Mouse (Mus musculus) heart, postnatal 14 days (tissue): ENCODE data around the gene Il4i1. TPM values are rescaled to one million over a fixed set of nuclear protein-coding genes. Genes with fewer than 3 reads are reported as not detected.

Experiments
- DNase-seq, 2 experiments: peaks; one replicate each; pipeline ENCODE4 v3.0.0; 2021 to 2022
- intact Hi-C: fragments of 180-260 bp; cut with DNase I; formaldehyde crosslinking; loops from one replicate; pipeline ENCODE4 v1.15.1; 2025
- long read RNA-seq, 2 experiments: library from polyadenylated mRNA; stranded (forward); transcript quantifications; one replicate each; pipeline ENCODE4 v2.0.0; 2021
- total RNA-seq, 2 experiments: library from RNA; stranded (reverse); gene quantifications; 2 replicates each; pipeline ENCODE4 v1.2.3; 2021

Il4i1 gene
- total RNA-seq = 1 to 10 TPM in 1 of 2 experiments, under 1 TPM in 1; 0.72 to 1.1 TPM
- long read RNA-seq, experiment 1, partial matches to known transcripts = 1 of 10 reads
- long read RNA-seq, experiment 1, other reads (novel, unspliced or antisense) = 9 of 10 reads
- long read RNA-seq, experiment 2, partial matches to known transcripts = 2 of 3 reads
- long read RNA-seq, experiment 2, other reads (novel, unspliced or antisense) = 0 of 3 reads

GRCm38 (mm10) chr7:44815721-44816469 is at the start of gene Il4i1, which contains the start of gene Nup62:
Gene Il4i1, plus strand, starts transcription at chr7:44816387.
Gene Nup62, plus strand, starts transcription at chr7:44816088.
- intact Hi-C loops = loop anchor here (2.0 kb wide), 1 partner anchor 33 kb away; the partner anchor contains the start of genes Akt1s1 and Tbc1d17
- peak; percentile 99 for DNase-seq

- intact Hi-C loops = no loop called here
- DNase-seq = no peak
These were observed 48.1 kb upstream of the Il4i1 start for GRCm38 (mm10) chr7:44768129-44768528.

DNA sequence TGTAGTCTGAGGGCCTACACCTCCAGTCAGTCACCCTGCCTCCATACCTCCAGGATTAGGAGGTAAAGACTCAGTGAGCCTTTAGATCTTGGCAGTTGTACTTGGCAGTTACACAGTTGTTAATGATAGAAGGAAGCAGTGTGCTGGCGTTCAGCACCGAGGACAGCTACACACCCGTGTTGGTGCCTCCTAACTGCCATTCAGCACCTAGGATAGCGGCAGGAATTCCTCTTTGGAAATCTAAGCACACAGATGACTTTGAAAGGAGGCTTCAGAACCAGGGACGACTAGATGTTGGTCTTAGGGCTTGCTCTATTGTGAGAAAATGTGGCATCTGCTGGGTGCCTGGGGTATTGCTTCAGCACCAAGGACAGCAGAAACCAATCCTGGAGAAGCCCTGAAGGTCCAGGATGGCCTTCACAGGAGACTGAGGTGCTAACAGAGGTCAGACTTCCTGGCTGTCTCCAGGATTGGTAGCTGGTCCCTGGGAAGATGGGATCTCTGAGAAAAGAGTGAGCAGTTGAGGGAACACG is 46.1 kb upstream of the Il4i1 start:
- DNase-seq = peak; percentile 81 to 86
- intact Hi-C loops = no loop called here

GRCm38 (mm10) chr7:44772591-44773204 is 43.5 kb upstream of the Il4i1 start:
- no peak for DNase-seq
- intact Hi-C loops = no loop called here

GRCm38 (mm10) chr7:44776849-44777498 is 39.2 kb upstream of the Il4i1 start:
- DNase-seq = no peak
- intact Hi-C loops = no loop called here

DNA sequence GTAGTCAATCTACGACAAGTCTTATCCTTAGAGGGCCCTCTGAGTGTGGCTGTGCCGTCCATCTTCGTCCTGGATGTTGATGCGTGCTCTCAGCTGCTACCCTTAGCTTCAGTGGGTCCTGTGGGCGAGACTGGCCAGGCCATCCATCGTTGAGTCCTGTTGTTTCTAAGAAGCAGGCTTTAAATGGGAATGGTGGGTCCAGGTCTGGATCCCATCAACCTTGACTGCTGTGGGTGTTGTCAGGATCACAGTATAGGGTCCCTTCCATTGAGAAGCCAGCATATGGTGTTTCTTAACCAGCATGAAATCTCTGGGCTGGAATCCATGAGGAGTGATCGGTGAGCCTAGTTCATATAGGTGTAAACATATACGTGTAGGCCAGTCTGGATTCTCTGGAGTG is 36.1 kb upstream of the Il4i1 start:
- intact Hi-C loops = no loop called here
- no peak for DNase-seq

DNA sequence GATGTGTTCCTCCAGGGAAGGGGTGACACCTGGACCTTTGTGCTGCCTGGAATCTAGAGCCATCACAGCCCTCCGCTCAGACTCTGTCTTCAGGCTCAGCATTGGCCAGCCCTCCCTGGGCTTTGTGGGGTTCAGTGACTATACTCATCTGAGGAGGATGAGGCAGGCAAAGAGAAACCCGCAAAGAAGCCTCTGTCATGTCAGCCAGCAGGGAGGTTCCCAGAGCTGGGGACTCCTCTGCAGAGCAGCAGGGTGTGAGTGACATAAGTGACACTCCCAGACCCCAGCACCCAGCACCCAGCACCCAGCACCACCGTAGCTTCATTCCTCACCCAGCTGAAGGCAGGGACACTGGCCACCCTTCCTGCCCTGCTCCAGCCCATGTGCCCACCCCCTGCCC is 26.7 kb upstream of the Il4i1 start:
- intact Hi-C loops = no loop called here

GRCm38 (mm10) chr7:44790066-44790465 is 26.1 kb upstream of the Il4i1 start:
- intact Hi-C loops = no loop called here
- DNase-seq = no peak

More for the DNA sequence above, 26.7 kb upstream of the Il4i1 start:
- DNase-seq = no peak

- intact Hi-C loops = no loop called here
- no peak for DNase-seq
These were observed 23.4 kb upstream of the Il4i1 start for GRCm38 (mm10) chr7:44792781-44793180.

DNA sequence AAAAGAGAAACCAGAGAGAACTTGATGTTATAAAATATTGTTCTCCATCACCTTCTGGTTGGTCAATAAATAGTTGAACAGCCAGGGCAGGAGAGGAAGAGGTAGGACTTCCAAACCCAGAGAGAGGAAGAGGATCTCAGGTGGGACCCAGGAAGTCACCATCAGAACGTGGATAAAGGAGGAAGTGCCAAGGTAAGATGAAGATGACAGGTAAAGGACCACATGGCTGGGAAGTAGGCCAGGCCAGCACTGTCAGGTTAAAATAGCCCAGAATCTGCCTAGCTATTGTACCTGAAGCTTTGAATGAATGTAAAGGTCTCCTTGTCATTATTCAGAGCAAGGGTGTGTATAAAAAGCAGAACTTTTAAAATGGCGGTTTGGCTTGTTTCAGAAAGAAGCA is 7.3 kb upstream of the Il4i1 start:
- intact Hi-C loops = no loop called here
- no peak for DNase-seq

DNA sequence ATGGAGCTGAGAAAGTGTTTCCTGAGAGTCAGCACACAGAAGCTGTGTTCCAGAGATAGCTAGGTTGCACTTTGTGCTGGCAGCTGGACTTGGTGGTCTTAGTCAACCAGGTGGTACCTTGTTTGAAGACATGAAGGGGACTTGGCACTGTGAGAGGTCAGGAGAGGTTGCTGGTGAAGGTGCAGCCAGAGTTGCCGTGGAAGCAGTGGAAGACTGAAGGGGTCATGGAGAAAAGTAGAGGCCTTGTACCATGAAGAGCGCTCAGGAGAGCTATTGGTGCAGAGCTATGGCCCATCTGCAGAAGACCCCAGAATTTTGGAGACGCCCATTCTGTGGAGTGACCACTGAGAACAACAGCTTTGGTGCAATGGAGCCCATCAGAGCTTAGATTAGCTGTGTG is 6.7 kb upstream of the Il4i1 start:
- intact Hi-C loops = no loop called here
- peak in 1 of 2 experiments; percentile 0 for DNase-seq

DNA sequence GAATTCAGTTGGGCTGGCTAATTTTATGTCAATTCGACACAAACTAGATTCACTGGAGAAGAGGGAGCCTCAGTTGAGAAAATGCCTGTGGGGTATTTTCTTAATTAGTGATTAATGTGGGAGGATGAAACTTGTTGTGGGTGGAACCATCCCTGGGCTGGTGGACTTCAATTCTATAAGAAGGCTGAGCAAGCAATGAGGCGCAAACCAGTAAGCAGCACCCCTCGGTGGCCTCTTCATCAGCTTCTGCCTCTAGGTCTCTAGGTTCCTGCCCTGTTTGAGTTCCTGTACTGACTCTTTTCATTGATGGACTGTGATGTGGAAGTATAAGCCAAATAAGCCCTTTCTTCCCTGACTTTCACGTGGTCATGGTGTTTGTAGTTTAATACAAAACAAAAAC is 5.8 kb upstream of the Il4i1 start:
- peak in 1 of 2 experiments; percentile 0 for DNase-seq
- intact Hi-C loops = no loop called here

DNA sequence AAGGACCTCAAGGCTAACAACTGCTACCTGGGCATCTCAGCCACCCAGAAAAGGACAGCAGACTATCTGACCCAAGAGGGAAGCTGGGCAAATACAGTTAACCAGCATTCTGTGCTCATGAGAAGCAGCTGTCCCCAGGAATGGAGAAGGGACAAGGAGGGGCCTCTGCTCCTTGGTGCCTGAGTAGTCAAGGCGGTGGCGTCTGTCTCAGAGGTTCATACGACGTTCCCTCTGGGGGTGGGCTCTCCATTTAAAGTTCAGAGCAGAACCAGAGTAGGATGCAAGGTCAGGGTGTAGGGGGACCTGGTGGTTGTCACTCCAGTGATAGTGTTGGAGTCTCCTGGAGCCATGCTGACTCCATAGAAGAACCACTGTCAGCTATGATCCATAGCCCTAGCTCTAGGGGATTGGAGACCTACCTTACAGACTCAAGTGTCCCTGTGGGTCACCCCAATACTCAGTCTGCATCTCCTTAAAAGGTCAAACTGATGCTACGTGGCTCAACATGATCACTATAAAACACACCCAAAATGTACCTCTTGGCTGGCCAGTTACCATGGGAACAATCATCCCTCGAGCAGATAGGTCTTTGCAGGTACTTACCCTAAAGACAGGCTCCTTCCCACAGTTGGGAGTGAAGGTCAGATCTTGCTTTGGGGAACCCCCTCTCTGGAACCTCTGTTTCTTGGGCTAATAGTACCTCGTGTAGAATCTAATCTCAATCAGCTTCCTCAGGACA is 5.2 kb upstream of the Il4i1 start:
- peak in 1 of 2 experiments; percentile 0 for DNase-seq
- intact Hi-C loops = no loop called here

DNA sequence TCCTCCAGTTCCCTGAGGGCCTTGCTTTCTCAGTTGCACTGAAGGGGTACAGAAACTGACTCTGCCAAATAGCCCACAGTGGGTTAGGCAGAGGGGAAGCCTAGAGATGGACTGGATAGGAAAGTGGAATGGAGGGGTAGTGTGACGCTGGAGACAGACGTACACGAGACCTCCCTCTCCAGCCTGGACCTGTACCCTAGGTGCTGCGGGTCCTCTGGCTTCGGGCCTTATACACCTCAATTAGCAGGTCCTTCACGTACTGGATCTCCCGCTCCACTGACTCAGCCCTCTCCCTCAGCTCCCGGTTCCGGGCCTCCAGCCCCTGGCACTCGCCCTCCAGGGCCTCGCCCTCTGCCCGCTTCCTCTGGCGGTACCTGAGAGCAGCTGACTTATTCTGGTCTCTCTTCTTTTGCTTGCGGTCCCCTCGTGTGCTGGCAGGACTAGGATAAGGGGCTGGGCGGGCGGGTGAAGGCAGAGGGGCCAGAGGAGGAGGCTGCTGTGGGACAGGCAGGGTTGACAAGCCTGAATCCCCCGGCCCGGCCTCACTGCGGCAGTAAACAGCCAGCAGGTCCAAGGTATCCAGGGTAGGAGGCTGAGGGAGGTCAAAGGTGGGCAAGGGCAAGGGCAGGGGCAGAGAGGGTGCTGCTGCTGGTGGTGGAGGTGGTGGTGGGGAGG is 3.4 kb upstream of the Il4i1 start:
- peak in 1 of 2 experiments; percentile 3 for DNase-seq
- intact Hi-C loops = no loop called here

- intact Hi-C loops = no loop called here
- peak in 1 of 2 experiments; percentile 1 for DNase-seq
These were observed 2.2 kb upstream of the Il4i1 start for GRCm38 (mm10) chr7:44813985-44814384.

DNA sequence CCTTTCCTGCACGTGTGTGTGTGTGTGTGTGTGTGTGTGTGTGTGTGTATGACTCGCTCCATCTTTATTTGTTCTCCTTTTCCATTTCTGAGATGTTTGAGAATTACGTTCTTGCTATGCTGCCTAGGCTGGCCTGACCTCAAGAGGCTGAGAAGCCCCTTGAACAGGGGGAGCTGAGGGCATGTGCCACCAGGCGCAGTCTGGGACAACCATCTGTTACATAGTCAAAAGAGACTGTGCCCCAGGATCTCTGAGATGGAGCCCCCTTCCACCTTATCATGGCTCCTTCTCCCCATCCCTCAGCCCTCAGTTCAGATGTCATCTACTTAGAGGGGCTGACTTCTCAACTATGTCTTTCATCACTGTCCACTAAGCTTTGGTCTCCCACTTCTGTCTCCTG is 1.8 kb upstream of the Il4i1 start:
- intact Hi-C loops = no loop called here
- peak in 1 of 2 experiments; percentile 1 for DNase-seq

GRCm38 (mm10) chr7:44814952-44815553 is 1.1 kb upstream of the Il4i1 start:
- intact Hi-C loops = no loop called here

DNA sequence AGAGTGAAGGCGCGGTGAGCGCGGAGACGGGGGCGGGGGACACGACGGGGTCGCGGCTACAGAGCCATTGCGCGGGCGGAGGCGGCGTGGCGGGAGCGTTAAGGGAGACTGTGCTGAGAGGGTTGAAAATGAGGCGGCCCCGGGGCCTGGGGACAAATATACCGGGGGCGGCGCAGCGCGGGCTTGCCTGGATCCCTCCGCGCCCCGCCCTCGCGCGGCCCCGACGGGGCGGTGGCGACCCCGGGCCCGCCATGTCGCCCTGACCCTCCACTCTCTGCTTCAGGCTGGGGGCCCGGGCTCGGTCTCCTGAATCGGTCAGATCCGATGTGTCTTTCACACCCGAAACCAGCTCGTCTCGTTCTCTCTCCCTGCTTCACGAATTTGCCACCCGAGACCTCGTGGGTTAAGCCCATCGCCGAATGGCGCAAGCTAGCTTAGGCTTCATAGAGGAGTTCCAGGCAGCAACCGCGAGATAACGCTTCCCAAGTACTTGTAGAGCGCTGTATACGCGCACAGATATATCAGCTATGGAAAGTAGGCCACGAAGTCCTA is 359 bp downstream of the Il4i1 start, which contains the start of gene Atf5:
Gene Atf5, minus strand, starts transcription at position 189 of the 552 bp plus-strand sequence.
- intact Hi-C loops = loop anchor here (2.0 kb wide), 1 partner anchor 32 kb away; the partner anchor contains the start of genes Akt1s1 and Tbc1d17
- DNase-seq = peak; percentile 78 to 82

More at GRCm38 (mm10) chr7:44814952-44815553, 1.1 kb upstream of the Il4i1 start:
- DNase-seq = peak in 1 of 2 experiments; percentile 17
